Mouse (Mus musculus): ENCODE results near the gene Scnn1a. TPM values are rescaled to one million over a fixed set of nuclear protein-coding genes. Genes with fewer than 3 reads are reported as not detected.
A peak's percentile ranks its signal among the peaks of the same experiment; 100 is the strongest.
"Not testable (repeated sequence)": the region's sequence is repeated elsewhere in the genome, so short reads cannot be mapped to it uniquely, and the experiment has no call there.

Scnn1a gene
- polyA plus RNA-seq, 1 experiment, result 0.20 TPM

DNA sequence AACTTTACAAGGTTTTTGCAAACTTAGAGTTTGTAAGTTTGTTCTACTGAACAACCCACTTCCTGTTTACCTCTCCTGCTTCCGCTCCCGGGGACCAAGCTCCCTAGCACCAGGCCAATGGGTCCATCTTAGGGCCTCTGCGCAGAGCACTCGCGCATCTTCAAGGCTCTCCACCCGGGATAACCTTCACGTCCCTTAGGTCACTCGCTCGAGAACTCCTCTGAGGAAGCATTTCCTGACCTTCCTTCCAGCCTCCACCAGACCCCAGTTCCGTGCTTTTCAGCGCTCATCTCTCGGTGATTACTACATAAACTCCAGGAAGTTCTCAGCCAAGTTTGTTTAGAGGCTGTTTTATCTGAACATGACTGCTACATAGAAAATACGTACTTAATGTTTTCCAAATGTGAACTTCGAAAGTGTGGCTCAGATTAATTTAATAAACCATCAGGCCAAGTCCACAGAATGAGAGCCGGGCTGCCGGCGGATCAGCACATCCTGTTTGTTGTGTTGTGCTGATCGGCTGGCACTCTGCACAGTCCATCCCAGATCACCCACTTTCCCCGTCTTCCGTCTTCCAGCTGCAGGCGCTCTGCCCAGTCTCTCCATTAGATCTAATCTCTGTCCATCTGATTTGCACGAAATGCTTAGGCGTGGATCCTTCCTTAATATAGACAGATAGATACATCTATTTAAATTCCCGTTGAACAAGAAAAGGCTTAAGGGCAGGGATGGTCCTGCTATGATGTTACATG lies 18.1 kb upstream of the Scnn1a start:
- Histone ChIP-seq H3K4me2 (ENCODE audit: low read depth) (no peak overlapping the region), H3K36me3 (ENCODE audit: control insufficient read depth, insufficient read depth) (no peaks in the 10 kb centered on the region), H3K79me2 (ENCODE audit: control insufficient read depth, insufficient read depth) (no peaks in the 10 kb centered on the region), H3K27me3 (ENCODE audit: control insufficient read depth, insufficient read depth, insufficient read length) (no peaks in the 10 kb centered on the region), H3K4me3 (no peak overlapping the region), H3ac (ENCODE audit: control insufficient read depth, insufficient read length) (no peak overlapping the region)
- TF ChIP-seq TCF3 (IDR thresholded peaks at IDR 0.05; ENCODE audit: insufficient read length, low read depth) (no peak), MYOD1 (IDR thresholded peaks at IDR 0.05; ENCODE audit: control insufficient read depth in 1 of 3, insufficient read length in 2 of 3, low read depth in 2 of 3) (no peak), SRF (IDR thresholded peaks at IDR 0.05; ENCODE audit: control insufficient read depth, insufficient read length, low read depth) (no peak), POLR2A (IDR thresholded peaks at IDR 0.05; ENCODE audit: insufficient read length, low read depth) (no peak), USF1 (IDR thresholded peaks at IDR 0.05; ENCODE audit: low read depth) (no peak)

DNA sequence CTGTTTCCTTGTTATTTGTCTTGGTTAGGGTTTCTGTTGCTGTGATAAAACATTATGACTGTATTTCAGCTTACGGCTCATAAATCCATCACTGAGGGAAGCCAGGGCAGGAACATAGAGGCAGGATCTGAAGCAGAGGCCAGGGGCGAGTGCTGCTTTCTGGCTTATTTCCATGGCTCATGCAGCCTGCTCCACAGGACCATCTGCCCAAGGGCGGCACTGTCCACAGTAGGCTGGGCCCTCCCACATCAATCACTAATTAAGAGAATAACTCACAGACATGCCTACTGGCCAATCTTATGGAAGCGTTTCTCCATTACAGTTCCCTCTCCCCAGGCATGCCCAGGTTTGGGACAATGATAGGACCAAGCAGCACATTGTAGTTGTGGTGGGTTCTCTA lies 17.2 kb upstream of the Scnn1a start:
- Histone ChIP-seq H3ac (ENCODE audit: control insufficient read depth, insufficient read length) (no peak overlapping the region), H3K79me2 (ENCODE audit: control insufficient read depth, insufficient read depth) (no peaks in the 10 kb centered on the region), H3K36me3 (ENCODE audit: control insufficient read depth, insufficient read depth) (no peaks in the 10 kb centered on the region), H3K4me2 (ENCODE audit: low read depth) (no peak overlapping the region), H3K4me3 (no peak overlapping the region), H3K27me3 (ENCODE audit: control insufficient read depth, insufficient read depth, insufficient read length) (no peaks in the 10 kb centered on the region)
- TF ChIP-seq REST (IDR thresholded peaks at IDR 0.05; ENCODE audit: insufficient read depth, insufficient read length) (no peak), MAX (IDR thresholded peaks at IDR 0.05; ENCODE audit: low read depth) (no peak), TCF3 (IDR thresholded peaks at IDR 0.05; ENCODE audit: insufficient read length, low read depth) (no peak), SRF (IDR thresholded peaks at IDR 0.05; ENCODE audit: control insufficient read depth, insufficient read length, low read depth) (no peak), USF1 (IDR thresholded peaks at IDR 0.05; ENCODE audit: low read depth) (no peak), CEBPB (IDR thresholded peaks at IDR 0.05; ENCODE audit: insufficient read depth, poor library complexity, severe bottlenecking) (no peak), MYOD1 (IDR thresholded peaks at IDR 0.05; ENCODE audit: control insufficient read depth in 1 of 3, insufficient read length in 2 of 3, low read depth in 2 of 3) (no peak), POLR2A (IDR thresholded peaks at IDR 0.05; ENCODE audit: insufficient read length, low read depth) (no peak), TCF12 (IDR thresholded peaks at IDR 0.05; ENCODE audit: insufficient read depth, poor library complexity, severe bottlenecking) (no peak), POLR2AphosphoS2 (IDR thresholded peaks at IDR 0.05; ENCODE audit: insufficient read length, low read depth) (no peak), MYOG (IDR thresholded peaks at IDR 0.05; ENCODE audit: control insufficient read depth in 1 of 3, insufficient read depth in 1 of 3, insufficient read length in 2 of 3, low read depth in 2 of 3) (no peak), E2F4 (IDR thresholded peaks at IDR 0.05; ENCODE audit: insufficient read depth) (no peak)

DNA sequence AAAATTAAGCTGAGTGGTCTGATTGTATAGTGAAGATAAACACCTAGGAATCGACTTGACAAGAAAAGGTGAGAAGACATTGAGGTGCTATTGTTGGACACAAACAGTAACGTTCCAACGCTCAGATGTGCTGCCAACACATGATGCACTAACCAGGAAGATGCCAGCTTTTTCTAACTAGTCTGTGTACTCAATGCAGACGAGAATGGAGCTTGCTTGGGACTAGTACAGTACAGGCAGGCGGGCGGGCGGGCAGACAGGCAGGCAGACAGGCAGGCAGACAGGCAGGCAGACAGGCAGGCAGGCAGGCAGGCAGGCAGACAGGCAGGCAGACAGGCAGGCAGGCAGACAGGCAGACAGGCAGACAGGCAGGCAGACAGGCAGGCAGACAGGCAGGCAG lies 16.1 kb upstream of the Scnn1a start:
- not testable (repeated sequence) for H3K27me3 ChIP-seq (ENCODE audit: control insufficient read depth, insufficient read depth, insufficient read length); H3K36me3 ChIP-seq (ENCODE audit: control insufficient read depth, insufficient read depth); H3K4me3 ChIP-seq; H3K4me2 ChIP-seq (ENCODE audit: low read depth); H3K79me2 ChIP-seq (ENCODE audit: control insufficient read depth, insufficient read depth); H3ac ChIP-seq (ENCODE audit: control insufficient read depth, insufficient read length)

DNA sequence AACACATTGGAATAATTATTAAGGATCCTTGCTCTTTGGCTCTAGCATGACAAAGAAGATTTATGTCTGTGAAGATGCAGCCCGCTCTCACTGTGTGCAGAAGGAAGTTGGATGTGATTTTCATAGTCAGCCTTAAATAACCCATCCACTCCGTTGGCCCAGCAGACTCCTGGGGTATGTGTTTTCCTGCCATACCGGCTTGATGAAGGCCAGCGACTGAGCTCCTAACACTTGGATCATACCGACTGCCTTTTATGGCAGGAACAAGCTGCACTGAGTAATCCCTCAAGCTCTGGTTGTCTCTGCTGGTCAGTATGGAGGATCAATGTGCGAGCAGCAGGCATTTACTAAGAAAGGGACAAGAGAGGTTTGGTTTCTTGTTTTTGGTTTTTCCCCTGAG lies 15.0 kb upstream of the Scnn1a start:
- Histone ChIP-seq H3K36me3 (ENCODE audit: control insufficient read depth, insufficient read depth) (peaks cover 2% of the 10 kb centered on the region), H3K4me3 (no peak overlapping the region), H3K27me3 (ENCODE audit: control insufficient read depth, insufficient read depth, insufficient read length) (no peaks in the 10 kb centered on the region), H3ac (ENCODE audit: control insufficient read depth, insufficient read length) (no peak overlapping the region), H3K79me2 (ENCODE audit: control insufficient read depth, insufficient read depth) (no peaks in the 10 kb centered on the region), H3K4me2 (ENCODE audit: low read depth) (no peak overlapping the region)
- peak; percentile 11 for TF ChIP-seq POLR2AphosphoS2 (IDR thresholded peaks at IDR 0.05; ENCODE audit: insufficient read length, low read depth)
- no peak for TF ChIP-seq E2F4 (IDR thresholded peaks at IDR 0.05; ENCODE audit: insufficient read depth)
- no peak for TF ChIP-seq TCF12 (IDR thresholded peaks at IDR 0.05; ENCODE audit: insufficient read depth, poor library complexity, severe bottlenecking)
- TF ChIP-seq TCF3 (IDR thresholded peaks at IDR 0.05; ENCODE audit: insufficient read length, low read depth), result no peak
- no peak for TF ChIP-seq USF1 (IDR thresholded peaks at IDR 0.05; ENCODE audit: low read depth)
- no peak for TF ChIP-seq REST (IDR thresholded peaks at IDR 0.05; ENCODE audit: insufficient read depth, insufficient read length)

DNA sequence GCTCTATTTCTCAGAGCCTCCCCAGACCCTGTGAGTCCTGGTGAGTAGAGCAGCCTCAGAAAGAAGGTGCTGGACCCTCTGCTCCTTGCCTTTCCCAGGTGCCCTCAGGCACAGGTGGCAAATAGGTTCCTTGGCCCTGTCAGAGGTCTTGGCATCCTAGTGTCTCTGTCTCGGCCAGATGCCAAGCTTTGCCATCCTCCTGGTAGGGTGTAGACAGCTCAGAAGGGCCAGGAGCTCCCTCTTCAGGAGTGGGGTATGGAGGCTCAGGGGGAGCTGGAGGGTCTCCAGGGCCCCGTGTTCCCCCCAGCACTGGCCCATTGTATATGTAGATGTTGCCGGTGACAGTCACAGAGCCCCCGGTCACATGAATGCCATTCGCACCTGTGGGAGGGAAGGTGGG lies 13.4 kb upstream of the Scnn1a start:
- H3ac ChIP-seq (ENCODE audit: control insufficient read depth, insufficient read length), result no peak overlapping the region
- peaks cover 14% of the 10 kb centered on the region for H3K36me3 ChIP-seq (ENCODE audit: control insufficient read depth, insufficient read depth)
- TF ChIP-seq USF1 (IDR thresholded peaks at IDR 0.05; ENCODE audit: low read depth) (no peak), CEBPB (IDR thresholded peaks at IDR 0.05; ENCODE audit: insufficient read depth, poor library complexity, severe bottlenecking) (no peak), POLR2A (IDR thresholded peaks at IDR 0.05; ENCODE audit: insufficient read length, low read depth) (no peak), MYOD1 (IDR thresholded peaks at IDR 0.05; ENCODE audit: control insufficient read depth in 1 of 3, insufficient read length in 2 of 3, low read depth in 2 of 3) (no peak), TCF12 (IDR thresholded peaks at IDR 0.05; ENCODE audit: insufficient read depth, poor library complexity, severe bottlenecking) (no peak), REST (IDR thresholded peaks at IDR 0.05; ENCODE audit: insufficient read depth, insufficient read length) (no peak)
- no peaks in the 10 kb centered on the region for H3K27me3 ChIP-seq (ENCODE audit: control insufficient read depth, insufficient read depth, insufficient read length)
- no peak overlapping the region for H3K4me2 ChIP-seq (ENCODE audit: low read depth)
- no peaks in the 10 kb centered on the region for H3K79me2 ChIP-seq (ENCODE audit: control insufficient read depth, insufficient read depth)
- no peak overlapping the region for H3K4me3 ChIP-seq
